Mouse (Mus musculus): Measurements from ENCODE around the gene Phgdh.

Phgdh gene

GRCm38 (mm10) chr3:98348106-98348505 lies 8.3 kb upstream of the Phgdh start:
- DNase-seq (ENCODE audit: low spot score), result no peak

- no peak for DNase-seq (ENCODE audit: low spot score)
These were observed 3.4 kb upstream of the Phgdh start for GRCm38 (mm10) chr3:98343235-98343634.

- DNase-seq (ENCODE audit: low spot score), result no peak
These were observed 1.2 kb upstream of the Phgdh start for GRCm38 (mm10) chr3:98340818-98341594.

GRCm38 (mm10) chr3:98339097-98339705 lies 589 bp downstream of the Phgdh start:
- DNase-seq (ENCODE audit: low spot score), result peak; percentile 34

- DNase-seq (ENCODE audit: low spot score), result peak; percentile 42
These were observed 1.2 kb downstream of the Phgdh start for GRCm38 (mm10) chr3:98338584-98339041.

GRCm38 (mm10) chr3:98336661-98337654 lies 2.8 kb downstream of the Phgdh start:
- DNase-seq (ENCODE audit: low spot score), result no peak

GRCm38 (mm10) chr3:98335886-98336285 lies 3.9 kb downstream of the Phgdh start:
- no peak for DNase-seq (ENCODE audit: low spot score)

- DNase-seq (ENCODE audit: low spot score), result no peak
These were observed 4.5 kb downstream of the Phgdh start for GRCm38 (mm10) chr3:98335331-98335730.

GRCm38 (mm10) chr3:98334010-98334409 lies 5.8 kb downstream of the Phgdh start:
- no peak for DNase-seq (ENCODE audit: low spot score)

- no peak for DNase-seq (ENCODE audit: low spot score)
These were observed 15.6 kb downstream of the Phgdh start for GRCm38 (mm10) chr3:98324235-98324634.

GRCm38 (mm10) chr3:98322209-98322608 lies 17.6 kb downstream of the Phgdh start:
- DNase-seq (ENCODE audit: low spot score), result no peak

- DNase-seq (ENCODE audit: low spot score), result no peak
These were observed 20.6 kb downstream of the Phgdh start for GRCm38 (mm10) chr3:98319190-98319589.

GRCm38 (mm10) chr3:98317143-98317542 lies 22.6 kb downstream of the Phgdh start:
- no peak for DNase-seq (ENCODE audit: low spot score)

GRCm38 (mm10) chr3:98315181-98315580 lies 24.6 kb downstream of the Phgdh start:
- no peak for DNase-seq (ENCODE audit: low spot score)

- DNase-seq (ENCODE audit: low spot score), result no peak
These were observed 26.3 kb downstream of the Phgdh start for GRCm38 (mm10) chr3:98313294-98314155.

GRCm38 (mm10) chr3:98312867-98313266 lies 26.9 kb downstream of the Phgdh start:
- peak; percentile 53 for DNase-seq (ENCODE audit: low spot score)

GRCm38 (mm10) chr3:98310456-98310855 lies 29.3 kb downstream of the Phgdh start:
- DNase-seq (ENCODE audit: low spot score), result no peak

- no peak for DNase-seq (ENCODE audit: low spot score)
These were observed 31.2 kb downstream of the Phgdh start for GRCm38 (mm10) chr3:98308606-98309005.

- no peak for DNase-seq (ENCODE audit: low spot score)
These were observed 38.0 kb downstream of the Phgdh start for GRCm38 (mm10) chr3:98301761-98302160.

GRCm38 (mm10) chr3:98300266-98300665 lies 39.5 kb downstream of the Phgdh start:
- no peak for DNase-seq (ENCODE audit: low spot score)

- DNase-seq (ENCODE audit: low spot score), result no peak
These were observed 40.2 kb downstream of the Phgdh start for GRCm38 (mm10) chr3:98299391-98300100.
